Mouse (Mus musculus): ENCODE data around the gene Nav1. TPM values are rescaled to one million over a fixed set of nuclear protein-coding genes. Genes with fewer than 3 reads are reported as not detected.

The Nav1 gene
- total RNA-seq, 2 experiments from 2014 or later = 37.2 to 41.6 TPM

GRCm38 (mm10) chr1:135619130-135619529 is 12.0 kb upstream of the Nav1 start:
- DNase-seq (ENCODE audit: low spot score in 2 of 2) = no peak

- no peak for DNase-seq (ENCODE audit: low spot score in 2 of 2)
Observed at GRCm38 (mm10) chr1:135617344-135617743, 10.2 kb upstream of the Nav1 start.

- DNase-seq (ENCODE audit: low spot score in 2 of 2) = peak; percentile 31 to 41
Observed at GRCm38 (mm10) chr1:135615715-135616641, 8.9 kb upstream of the Nav1 start.

- no peak for DNase-seq (ENCODE audit: low spot score in 2 of 2)
Observed at GRCm38 (mm10) chr1:135609621-135610020, 2.5 kb upstream of the Nav1 start.

- no peak for DNase-seq (ENCODE audit: low spot score in 2 of 2)
Observed at GRCm38 (mm10) chr1:135606355-135607015, 610 bp downstream of the Nav1 start.

GRCm38 (mm10) chr1:135605530-135605929 is 1.6 kb downstream of the Nav1 start:
- no peak for DNase-seq (ENCODE audit: low spot score in 2 of 2)

GRCm38 (mm10) chr1:135604361-135605052 is 2.6 kb downstream of the Nav1 start:
- DNase-seq (ENCODE audit: low spot score in 2 of 2) = no peak

- DNase-seq (ENCODE audit: low spot score in 2 of 2) = no peak
Observed at GRCm38 (mm10) chr1:135603121-135603870, 3.8 kb downstream of the Nav1 start.

GRCm38 (mm10) chr1:135600023-135601005 is 6.8 kb downstream of the Nav1 start:
- no peak for DNase-seq (ENCODE audit: low spot score in 2 of 2)

GRCm38 (mm10) chr1:135598251-135598879 is 8.7 kb downstream of the Nav1 start:
- DNase-seq (ENCODE audit: low spot score in 2 of 2) = no peak

- no peak for DNase-seq (ENCODE audit: low spot score in 2 of 2)
Observed at GRCm38 (mm10) chr1:135594279-135594903, 12.7 kb downstream of the Nav1 start.

GRCm38 (mm10) chr1:135593560-135594278 is 13.4 kb downstream of the Nav1 start:
- no peak for DNase-seq (ENCODE audit: low spot score in 2 of 2)

GRCm38 (mm10) chr1:135590776-135591175 is 16.3 kb downstream of the Nav1 start:
- no peak for DNase-seq (ENCODE audit: low spot score in 2 of 2)

GRCm38 (mm10) chr1:135588973-135589372 is 18.1 kb downstream of the Nav1 start:
- no peak for DNase-seq (ENCODE audit: low spot score in 2 of 2)

- DNase-seq (ENCODE audit: low spot score in 2 of 2) = no peak
Observed at GRCm38 (mm10) chr1:135586903-135587302, 20.2 kb downstream of the Nav1 start.

- DNase-seq (ENCODE audit: low spot score in 2 of 2) = no peak
Observed at GRCm38 (mm10) chr1:135585573-135585972, 21.5 kb downstream of the Nav1 start.

- DNase-seq (ENCODE audit: low spot score in 2 of 2) = peak in 1 of 2 experiments; percentile 20
Observed at GRCm38 (mm10) chr1:135584587-135585541, 22.2 kb downstream of the Nav1 start.
